Mouse (Mus musculus): ENCODE measurements around the gene Prelid1. TPM values are rescaled to one million over a fixed set of nuclear protein-coding genes. Genes with fewer than 3 reads are reported as not detected.

Prelid1 gene
- polyA plus RNA-seq (2017; shearing (Covaris generic)) = 399 TPM

GRCm38 (mm10) chr13:55319931-55320533 is at the start of gene Prelid1:
TSS of gene Prelid1 (plus strand) at chr13:55320500.

GRCm38 (mm10) chr13:55321434-55322129 is 1.3 kb downstream of the Prelid1 start, which contains the start of gene Rab24:
TSS of gene Rab24 (minus strand) at chr13:55321946.

GRCm38 (mm10) chr13:55329683-55330566 is 9.6 kb downstream of the Prelid1 start, which contains the start of gene Mxd3:
TSS of gene Mxd3 (minus strand) at chr13:55329823.

GRCm38 (mm10) chr13:55362453-55363060 is 42.3 kb downstream of the Prelid1 start, which contains the start of gene Lman2:
TSS of gene Lman2 (minus strand) at chr13:55362783.

GRCm38 (mm10) chr13:55369531-55370114 is 49.3 kb downstream of the Prelid1 start, which contains the start of gene Rgs14:
TSS of gene Rgs14 (plus strand) at chr13:55369732.

Other genes with a start within 250 kb of the Prelid1 start
- gene Uimc1, start 220.2 kb upstream of the Prelid1 start, polyA plus RNA-seq (2017; shearing (Covaris generic)) = 79.5 TPM
- 45.3 TPM for gene Zfp346, start 215.2 kb upstream of the Prelid1 start, polyA plus RNA-seq (2017; shearing (Covaris generic))
- not detected for gene Gm17617, start 187.0 kb upstream of the Prelid1 start, polyA plus RNA-seq (2017; shearing (Covaris generic))
- not detected for gene Fgfr4, start 167.9 kb upstream of the Prelid1 start, polyA plus RNA-seq (2017; shearing (Covaris generic))
- 87.7 TPM for gene Nsd1, start 110.7 kb upstream of the Prelid1 start, polyA plus RNA-seq (2017; shearing (Covaris generic))
- 21.6 TPM for gene Rab24, start 1.4 kb downstream of the Prelid1 start, polyA plus RNA-seq (2017; shearing (Covaris generic))
- 4.0 TPM for gene Mxd3, start 9.3 kb downstream of the Prelid1 start, polyA plus RNA-seq (2017; shearing (Covaris generic))
- 198 TPM for gene Lman2, start 42.3 kb downstream of the Prelid1 start, polyA plus RNA-seq (2017; shearing (Covaris generic))
- gene Rgs14, start 49.2 kb downstream of the Prelid1 start, polyA plus RNA-seq (2017; shearing (Covaris generic)) = 179 TPM
- gene Slc34a1, start 77.7 kb downstream of the Prelid1 start, polyA plus RNA-seq (2017; shearing (Covaris generic)) = not detected
- gene Pfn3, start 94.7 kb downstream of the Prelid1 start, polyA plus RNA-seq (2017; shearing (Covaris generic)) = not detected
- gene F12, start 106.3 kb downstream of the Prelid1 start, polyA plus RNA-seq (2017; shearing (Covaris generic)) = not detected
- gene Grk6, start 124.6 kb downstream of the Prelid1 start, polyA plus RNA-seq (2017; shearing (Covaris generic)) = 18.2 TPM
- not detected for gene Prr7, start 143.8 kb downstream of the Prelid1 start, polyA plus RNA-seq (2017; shearing (Covaris generic))
- gene Dbn1, start 167.6 kb downstream of the Prelid1 start, polyA plus RNA-seq (2017; shearing (Covaris generic)) = not detected
- 16.1 TPM for gene Pdlim7, start 193.2 kb downstream of the Prelid1 start, polyA plus RNA-seq (2017; shearing (Covaris generic))
- 2.6 TPM for gene Dok3, start 208.8 kb downstream of the Prelid1 start, polyA plus RNA-seq (2017; shearing (Covaris generic))
- 101 TPM for gene Ddx41, start 216.2 kb downstream of the Prelid1 start, polyA plus RNA-seq (2017; shearing (Covaris generic))

Measured in inflammation-experienced regulatory T-cells, adult 16 weeks (primary cell).